12 mouse cellular contexts compared by ENCODE assay signal in the genomic region with DNA sequence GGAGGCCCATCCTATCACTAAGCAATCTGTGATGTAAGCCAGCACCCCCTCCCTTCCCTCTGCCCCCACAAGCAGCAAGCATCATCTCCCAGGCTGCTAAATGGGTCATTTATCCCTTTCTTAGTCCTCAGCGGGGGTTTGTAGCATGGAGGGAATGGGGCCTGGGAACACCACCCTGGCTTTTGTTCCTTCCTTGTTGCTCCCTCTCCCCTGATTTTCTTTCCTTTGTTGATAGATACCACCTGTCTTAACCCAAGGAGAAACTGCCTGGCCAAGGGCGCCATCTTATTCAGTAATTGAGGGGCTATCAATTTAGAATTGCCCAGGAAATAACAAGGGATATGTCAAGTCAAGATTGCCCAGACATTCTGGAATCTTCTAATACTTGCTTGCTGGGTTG. TPM values are rescaled to one million over a fixed set of nuclear protein-coding genes. Genes with fewer than 3 reads are reported as not detected.
A peak's percentile ranks its signal among the peaks of the same experiment; 100 is the strongest.
DNase-seq lines count a peak whose midpoint lies in the region; ATAC-seq and TF ChIP-seq lines count a peak whose summit lies in the region.
"Had no signal": no experiment of that assay in that cellular context is flagged by ENCODE, and none has a peak within 500 bp of the region (broad histone marks: within the 10 kb centered on the region; RNA-seq: fewer than 3 reads in every experiment).

No protein-coding gene starts in this region.

- peak overlapping the region; percentile 83 for H3K27ac ChIP-seq in midbrain, embryonic 10.5 days (replicated peaks)
- no peak overlapping the region for H3K27ac ChIP-seq in midbrain, postnatal 0 days (ENCODE audit: low read depth, low read length)
- no peak overlapping the region for H3K27ac ChIP-seq in neural tube, embryonic 15.5 days (replicated peaks)

- no peak overlapping the region for H3K9ac ChIP-seq in midbrain, postnatal 0 days (replicated peaks; ENCODE audit: low read length, poor library complexity, severe bottlenecking)
- 0 out of 2 replicates have a peak overlapping the region, but pooled peaks have one; percentile 8 for H3K9ac ChIP-seq in neural tube, embryonic 15.5 days (replicated peaks)

- 33% methylated on average over 2 of the region's 2 CpGs for WGBS in midbrain, embryonic 10.5 days
- 46% methylated on average over 2 of the region's 2 CpGs for WGBS in midbrain, postnatal 0 days
- 35% methylated on average over 2 of the region's 2 CpGs for WGBS in neural tube, embryonic 15.5 days

- DNase-seq in midbrain, embryonic 10.5 days (ENCODE audit: low spot score) = no peak
- no peak for DNase-seq in midbrain, postnatal 0 days (ENCODE audit: low spot score)
- DNase-seq in ZHBTc4 (ENCODE audit: low read depth, low spot score) = peak; percentile 93
- no peak for DNase-seq in layer of hippocampus, postnatal 36 days
- DNase-seq: cerebellum, adult 11 months; gastrocnemius, postnatal 14 days; heart, postnatal 10 days; lung, adult 2 months; right cerebral cortex, postnatal 25 days had no signal

- H3K36me3 ChIP-seq in midbrain, embryonic 10.5 days = peaks cover 86% of the 10 kb centered on the region
- peaks cover 9% of the 10 kb centered on the region for H3K36me3 ChIP-seq in midbrain, postnatal 0 days (ENCODE audit: insufficient read depth, low read length)
- H3K36me3 ChIP-seq in neural tube, embryonic 15.5 days = no peaks in the 10 kb centered on the region

- H3K9me3 ChIP-seq in midbrain, embryonic 10.5 days (replicated peaks) = no peaks in the 10 kb centered on the region
- H3K9me3 ChIP-seq in midbrain, postnatal 0 days (ENCODE audit: low read length) = no peaks in the 10 kb centered on the region
- H3K9me3 ChIP-seq in neural tube, embryonic 15.5 days (replicated peaks) = no peaks in the 10 kb centered on the region

- peak overlapping the region; percentile 46; the same call in 1 of the 2 replicates for H3K4me3 ChIP-seq in midbrain, embryonic 10.5 days
- no peak overlapping the region for H3K4me3 ChIP-seq in midbrain, postnatal 0 days (ENCODE audit: low read depth, low read length)
- no peak overlapping the region for H3K4me3 ChIP-seq in neural tube, embryonic 15.5 days (replicated peaks)

- H3K4me2 ChIP-seq in midbrain, postnatal 0 days (ENCODE audit: low read depth, low read length, poor library complexity, severe bottlenecking) = no peak overlapping the region
- no peak overlapping the region for H3K4me2 ChIP-seq in neural tube, embryonic 15.5 days

- H3K27me3 ChIP-seq in midbrain, embryonic 10.5 days (ENCODE audit: low read depth, poor library complexity, severe bottlenecking) = peaks cover 25% of the 10 kb centered on the region
- H3K27me3 ChIP-seq in midbrain, postnatal 0 days (ENCODE audit: insufficient read depth, low read length) = no peaks in the 10 kb centered on the region
- H3K27me3 ChIP-seq in neural tube, embryonic 15.5 days (replicated peaks) = 0 out of 2 replicates have a peak, but pooled peaks cover 3% of the 10 kb centered on the region

- peaks cover 100% of the 10 kb centered on the region for H3K4me1 ChIP-seq in midbrain, embryonic 10.5 days
- H3K4me1 ChIP-seq in midbrain, postnatal 0 days (ENCODE audit: insufficient read depth, low read length) = peaks cover 36% of the 10 kb centered on the region
- H3K4me1 ChIP-seq in neural tube, embryonic 15.5 days = peaks cover 80% of the 10 kb centered on the region

- TF ChIP-seq CTCF in midbrain, postnatal 0 days (IDR thresholded peaks at IDR 0.05) = no peak

- ATAC-seq in midbrain, postnatal 0 days (ENCODE audit: low FRiP score) = no peak
- 0 out of 2 replicates have a peak, but pooled peaks have one; percentile 0 for ATAC-seq in granulocyte monocyte progenitor cell, adult 5-6 weeks (replicated peaks; ENCODE audit: poor library complexity, severe bottlenecking)
- ATAC-seq in neural tube, embryonic 15.5 days (ENCODE audit: low FRiP score) = no peak
- ATAC-seq in CD4-positive, CD25-positive, alpha-beta regulatory T cell, adult 4 months = no peak

RNA-seq across cellular contexts. Expression of a gene that starts 14.1 kb away (rescaled TPM):
- polyA plus RNA-seq in midbrain, embryonic 10.5 days (2016; fragmentation: Nextera tagmentation; extraction: Ambion mirVana) = 48.7 and 55.8 TPM in 2 replicates
- total RNA-seq in midbrain, postnatal 0 days (2014; rRNA removed) = 82.2 and 94.9 TPM in 2 replicates
- 20.2 and 21.8 TPM in 2 replicates for polyA plus RNA-seq in midbrain, postnatal 0 days (2015; fragmentation: Nextera tagmentation; extraction: Ambion mirVana)
- total RNA-seq in granulocyte monocyte progenitor cell, adult 5-6 weeks (2014; fragmentation: Nextera tagmentation) = 83.8 and 91.4 TPM in 2 replicates
- 34.6 and 40.9 TPM in 2 replicates for total RNA-seq in granulocyte monocyte progenitor cell, adult 5-6 weeks (2017)
- polyA plus RNA-seq in neural tube, embryonic 15.5 days (2015; fragmentation: Nextera tagmentation; extraction: Ambion mirVana) = 20.5 and 24.2 TPM in 2 replicates
- polyA plus RNA-seq in CD4-positive, CD25-positive, alpha-beta regulatory T cell, adult 4 months (2017; shearing (Covaris generic)) = 10 to 100 TPM; 19.6 to 23.7 TPM
- 10 to 100 TPM; 51.5 to 53.2 TPM for total RNA-seq in layer of hippocampus, postnatal 36 days (2021)
